Mouse (Mus musculus): Measurements from ENCODE around the gene Spats2.
"Not testable (repeated sequence)": the region's sequence is repeated elsewhere in the genome, so short reads cannot be mapped to it uniquely, and the experiment has no call there.

Spats2 gene

GRCm38 (mm10) chr15:99231998-99232397 lies 106.3 kb downstream of the Spats2 start:
- no peak for DNase-seq

- DNase-seq, result no peak
Observed at GRCm38 (mm10) chr15:99233719-99234118, 108.0 kb downstream of the Spats2 start.

DNA sequence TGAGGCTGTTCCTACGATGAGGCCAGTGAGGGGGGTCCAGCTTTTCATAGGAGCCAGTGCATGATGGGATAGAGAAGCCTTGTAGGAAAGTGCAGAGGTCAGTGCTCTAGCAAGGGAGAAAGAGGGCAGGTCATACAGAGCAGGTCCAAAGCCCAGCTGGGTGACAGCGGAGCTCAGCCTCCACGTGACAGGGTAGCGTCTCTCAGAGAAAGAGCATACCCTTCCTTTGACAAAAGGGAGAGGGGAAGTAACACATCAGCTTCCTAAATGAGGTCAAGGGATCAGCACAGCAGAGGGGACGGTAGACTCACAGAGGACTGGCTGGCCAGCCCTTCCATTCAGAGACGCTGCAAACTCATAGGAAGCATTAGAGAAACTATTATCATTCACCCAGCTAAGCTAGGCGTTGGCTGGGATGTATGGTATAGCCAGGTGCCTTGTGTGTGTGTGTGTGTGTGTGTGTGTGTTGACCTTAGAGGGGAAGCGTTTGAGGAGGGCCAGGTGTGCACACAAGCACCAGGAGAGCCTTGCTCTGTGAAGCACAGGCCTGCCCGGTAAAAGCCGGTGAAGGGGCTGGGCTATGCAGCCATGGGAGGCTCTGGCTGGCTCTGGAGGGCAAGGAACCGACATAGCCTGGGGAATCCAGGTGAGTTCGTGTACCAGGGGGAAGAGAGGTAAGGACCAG lies 108.8 kb downstream of the Spats2 start:
- no peak for DNase-seq

DNA sequence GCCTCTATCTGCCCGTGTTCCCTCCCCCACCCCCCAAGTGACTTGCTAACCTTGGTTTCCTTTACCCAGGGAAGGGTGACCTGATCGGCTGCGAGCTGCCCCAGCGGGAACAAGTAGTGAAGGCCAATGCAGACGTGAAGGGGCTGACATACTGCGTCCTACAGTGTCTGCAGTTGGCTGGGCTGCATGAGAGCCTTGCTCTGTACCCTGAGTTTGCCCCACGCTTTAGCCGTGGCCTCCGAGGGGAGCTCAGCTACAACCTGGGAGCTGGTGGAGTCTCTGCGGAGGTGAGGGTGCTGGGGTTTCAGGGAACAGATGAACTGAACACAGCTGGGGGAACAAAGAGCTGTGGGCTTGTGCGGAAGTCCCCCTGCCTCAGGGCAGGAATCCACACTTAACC lies 112.3 kb downstream of the Spats2 start:
- no peak for DNase-seq

DNA sequence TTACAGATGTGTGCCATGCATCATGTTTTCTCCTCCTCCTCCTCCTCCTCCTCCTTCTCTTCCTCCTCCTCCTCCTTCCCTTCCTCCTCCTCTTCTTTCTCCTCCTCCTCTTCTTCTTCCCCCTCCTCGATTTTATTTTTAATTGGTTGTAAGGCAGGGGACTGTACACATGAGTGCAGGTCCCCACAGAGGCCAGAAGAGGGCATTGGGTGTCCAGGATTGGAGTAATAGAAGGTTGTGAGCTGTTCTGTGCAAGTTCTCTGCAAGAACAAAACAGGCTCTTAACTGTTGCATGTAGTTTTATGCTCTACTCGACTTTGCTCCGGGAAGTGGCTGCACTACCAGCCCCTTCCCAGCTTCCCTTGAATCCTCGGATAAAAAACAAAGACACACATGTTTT lies 114.4 kb downstream of the Spats2 start:
- no peak for DNase-seq

DNA sequence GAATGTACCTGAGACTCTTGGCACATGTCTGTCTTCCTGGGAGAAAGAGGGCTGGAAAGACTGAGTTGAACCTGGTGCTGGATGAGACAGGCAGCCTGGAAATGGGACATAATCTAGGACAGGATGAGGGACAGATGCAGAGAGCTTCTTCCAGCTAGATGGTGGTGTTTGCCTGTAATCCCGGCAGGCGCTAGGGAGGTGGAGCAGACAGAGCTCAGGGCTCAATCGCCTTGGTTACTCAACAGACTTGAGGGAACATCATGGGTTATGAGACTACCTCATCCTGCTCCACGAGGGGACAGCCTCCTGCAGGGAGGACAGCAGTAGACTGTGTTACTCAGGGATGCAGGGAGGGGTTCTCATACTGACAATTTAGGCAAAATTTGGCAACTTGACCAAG lies 115.5 kb downstream of the Spats2 start:
- DNase-seq, result no peak

GRCm38 (mm10) chr15:99242045-99242444 lies 116.3 kb downstream of the Spats2 start:
- DNase-seq, result no peak

DNA sequence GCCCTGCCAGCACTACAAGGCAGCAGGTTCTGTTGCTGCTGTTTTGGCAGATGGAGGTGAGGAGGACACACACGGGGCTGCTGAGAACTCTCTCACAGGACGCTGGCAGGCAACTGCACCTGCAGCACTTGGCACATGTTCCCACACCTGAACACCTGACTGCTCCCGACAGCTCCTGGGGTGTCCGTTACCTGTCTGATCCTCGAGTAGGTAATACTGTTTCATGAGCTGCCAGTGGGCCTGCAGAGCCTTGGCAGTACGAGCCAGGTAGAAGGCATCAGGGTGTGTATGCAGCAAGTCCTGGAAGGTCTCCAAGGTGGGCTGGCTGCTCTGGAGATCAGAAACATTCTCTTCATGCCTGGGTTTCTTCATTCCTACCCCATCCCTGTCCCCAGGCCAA lies 121.0 kb downstream of the Spats2 start:
- peak; percentile 68 for DNase-seq

- peak; percentile 58 for DNase-seq
Observed at GRCm38 (mm10) chr15:99248972-99249371, 123.3 kb downstream of the Spats2 start.

DNA sequence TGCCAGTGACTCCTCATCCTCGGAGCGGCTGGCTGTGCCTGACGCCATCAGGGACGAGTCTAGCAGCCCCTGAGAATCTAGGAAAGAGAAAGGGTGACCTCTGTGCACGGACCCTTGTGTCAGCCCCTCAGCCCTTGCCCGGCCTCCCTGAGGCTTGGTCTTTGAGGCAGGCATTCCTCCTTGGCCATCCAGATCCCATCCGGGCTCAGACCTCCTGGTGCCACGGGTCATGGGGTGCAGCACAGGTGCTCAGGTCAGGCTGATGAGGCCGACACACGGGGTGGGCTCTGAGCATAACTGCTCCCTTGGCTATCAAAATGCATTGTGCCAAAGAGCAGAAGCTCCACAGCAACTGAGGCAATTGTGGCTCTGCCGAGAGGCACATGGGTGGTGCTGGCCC lies 124.2 kb downstream of the Spats2 start:
- peak; percentile 40 for DNase-seq

DNA sequence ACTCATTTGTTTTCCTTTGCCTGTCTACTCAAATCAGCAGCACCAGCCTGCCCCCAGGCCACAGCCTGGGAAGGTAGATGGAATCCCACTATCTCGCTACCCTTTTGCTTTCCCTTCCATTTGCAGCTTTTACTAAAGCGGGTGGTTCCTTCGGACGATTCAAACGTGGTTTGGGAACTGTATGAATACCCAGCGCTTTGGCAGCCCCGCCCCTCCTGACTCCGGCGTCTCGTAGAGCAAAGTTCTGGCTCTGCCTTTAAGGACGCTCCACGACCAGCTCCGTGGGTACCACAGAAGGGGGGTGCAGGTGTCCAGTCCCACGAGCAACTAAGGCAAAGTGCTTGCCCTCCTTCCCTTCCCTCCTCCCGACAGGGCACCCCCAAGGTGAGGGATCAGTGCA lies 125.4 kb downstream of the Spats2 start:
- DNase-seq, result not testable (repeated sequence)

DNA sequence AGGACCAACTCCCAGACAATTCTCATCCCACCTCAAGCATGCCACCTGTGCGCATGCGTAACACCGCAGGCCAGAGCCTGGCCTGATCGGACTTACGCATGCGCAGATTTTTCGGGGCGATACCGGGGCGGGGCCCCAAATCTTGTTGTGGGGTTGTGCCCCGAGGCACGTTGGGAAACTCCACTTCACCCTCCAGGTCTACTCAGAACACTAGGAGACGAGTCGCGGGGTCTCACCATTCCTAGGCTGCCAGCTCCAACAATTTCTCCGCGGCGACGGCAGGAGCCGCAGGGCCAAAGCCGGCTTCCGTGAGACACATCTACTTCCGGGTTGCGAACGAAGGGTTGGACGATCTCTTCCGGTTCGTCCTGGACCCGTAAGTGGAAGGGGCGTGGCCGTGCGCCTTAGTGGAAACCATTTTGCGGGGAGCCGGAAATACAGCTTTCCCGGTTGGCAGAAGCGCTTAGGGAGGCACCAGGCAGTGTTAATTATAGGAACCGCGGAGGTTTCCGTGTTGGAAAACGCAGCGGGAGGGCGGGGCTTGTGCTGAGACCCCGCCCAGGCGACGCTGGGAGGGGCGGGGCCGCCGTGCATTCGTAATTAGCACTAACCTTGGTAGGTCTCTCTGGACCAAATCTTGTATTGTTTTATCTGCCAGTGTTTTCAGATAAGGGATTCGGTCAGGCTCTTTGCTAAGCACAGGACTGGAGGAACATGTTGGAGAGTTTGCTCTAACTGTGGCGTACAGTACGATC lies 126.1 kb downstream of the Spats2 start, which contains the start of gene Mcrs1:
Mcrs1 (minus strand) TSS at position 336 of the 755 bp plus-strand sequence.
- peak; percentile 99 for DNase-seq

DNA sequence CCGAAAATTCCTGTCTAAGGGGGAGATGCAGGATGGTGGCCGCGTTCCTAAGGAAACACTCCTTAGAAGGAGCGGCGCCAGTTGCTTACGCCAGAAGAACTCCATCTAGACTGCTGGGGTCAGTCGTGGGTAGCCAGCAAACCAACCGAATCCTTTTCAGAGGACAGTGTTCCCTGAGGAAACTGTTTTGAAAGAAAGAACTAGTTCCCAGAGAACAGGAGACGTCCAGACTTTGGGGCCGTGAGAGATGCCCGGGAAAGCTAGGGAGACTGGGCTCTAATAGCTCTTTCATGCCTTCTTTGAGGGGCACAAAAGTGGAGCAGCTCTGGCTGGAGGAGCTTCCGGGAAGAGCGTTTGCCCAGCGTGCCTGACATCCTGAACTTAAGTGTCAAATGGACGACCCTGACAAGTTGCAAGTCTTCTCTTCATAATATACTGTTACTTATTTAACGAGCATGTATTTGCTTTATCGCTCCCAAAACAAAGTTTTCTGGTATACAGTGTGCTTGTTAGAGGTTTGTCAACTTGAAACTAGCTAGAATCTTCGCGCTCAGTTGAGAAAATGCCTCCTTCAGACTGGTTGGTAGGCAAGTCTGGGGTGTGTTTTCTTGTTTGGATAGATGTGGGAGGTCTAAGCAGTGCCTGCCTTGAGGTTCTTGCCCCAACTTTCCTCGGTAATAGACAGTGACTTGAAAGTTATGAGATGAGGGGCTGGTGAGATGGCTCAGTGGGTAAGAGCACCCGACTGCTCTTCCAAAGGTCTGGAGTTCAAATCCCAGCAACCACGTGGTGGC lies 126.9 kb downstream of the Spats2 start:
- DNase-seq, result no peak

DNA sequence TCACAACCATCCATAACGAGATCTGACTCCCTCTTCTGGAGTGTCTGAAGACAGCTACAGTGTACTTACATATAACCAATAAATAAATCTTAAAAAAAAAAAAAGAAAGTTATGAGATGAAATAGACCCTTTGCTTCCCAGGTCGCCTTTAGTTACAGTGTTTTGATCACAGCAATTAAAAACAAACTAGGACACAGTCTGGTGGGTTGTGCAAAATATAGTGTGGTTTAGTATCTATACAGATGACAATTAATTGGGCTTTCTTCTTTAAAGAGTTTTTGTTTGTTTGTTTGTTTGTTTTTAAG lies 127.4 kb downstream of the Spats2 start:
- DNase-seq, result not testable (repeated sequence)

DNA sequence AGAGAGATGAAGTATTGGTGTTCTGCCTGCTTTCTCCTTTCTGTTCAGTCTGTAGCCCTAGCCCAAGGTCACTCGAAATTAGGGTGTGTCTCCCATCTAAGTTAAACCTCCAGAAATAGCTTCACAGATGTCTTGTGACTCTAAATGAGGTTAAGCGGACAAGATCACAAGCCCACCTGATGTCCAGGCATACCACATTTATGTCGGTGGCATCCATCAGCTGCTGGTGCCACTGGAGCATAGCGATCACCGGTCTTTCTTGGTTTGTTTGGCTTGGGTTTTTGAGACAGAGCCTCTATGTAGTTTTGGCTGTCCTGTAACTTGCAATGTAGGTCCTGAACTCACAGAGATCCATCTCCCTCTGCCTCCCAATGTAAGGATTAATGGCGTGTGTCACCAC lies 128.1 kb downstream of the Spats2 start:
- no peak for DNase-seq

- DNase-seq, result no peak
Observed at GRCm38 (mm10) chr15:99254477-99255005, 128.8 kb downstream of the Spats2 start.

DNA sequence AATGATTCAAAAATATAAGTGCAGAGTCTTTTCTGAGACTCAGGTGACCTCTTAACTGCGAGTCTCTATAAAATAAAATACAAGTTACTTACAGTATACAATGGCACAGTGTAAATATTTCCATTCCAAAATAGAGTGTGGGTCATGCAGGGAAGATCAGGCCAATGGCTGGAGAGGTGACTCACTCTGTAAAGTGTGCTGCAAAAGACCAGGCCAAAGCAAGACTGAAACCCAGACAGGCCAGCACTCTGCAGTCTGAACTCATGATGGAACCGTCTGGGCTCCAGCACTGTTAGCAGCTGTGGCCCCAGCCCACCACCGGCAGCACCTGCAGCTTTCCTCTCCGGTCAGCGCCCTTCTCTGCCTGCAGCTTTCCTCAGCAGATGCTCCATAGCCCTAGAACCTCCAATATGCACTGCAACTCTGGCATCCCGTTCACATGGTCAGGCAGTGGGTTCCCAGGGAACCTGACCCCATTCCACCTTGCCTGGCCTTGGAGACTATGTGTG lies 129.6 kb downstream of the Spats2 start:
- no peak for DNase-seq

- DNase-seq, result no peak
Observed at GRCm38 (mm10) chr15:99259167-99259729, 133.5 kb downstream of the Spats2 start.

- no peak for DNase-seq
Observed at GRCm38 (mm10) chr15:99259730-99260252, 134.1 kb downstream of the Spats2 start.

DNA sequence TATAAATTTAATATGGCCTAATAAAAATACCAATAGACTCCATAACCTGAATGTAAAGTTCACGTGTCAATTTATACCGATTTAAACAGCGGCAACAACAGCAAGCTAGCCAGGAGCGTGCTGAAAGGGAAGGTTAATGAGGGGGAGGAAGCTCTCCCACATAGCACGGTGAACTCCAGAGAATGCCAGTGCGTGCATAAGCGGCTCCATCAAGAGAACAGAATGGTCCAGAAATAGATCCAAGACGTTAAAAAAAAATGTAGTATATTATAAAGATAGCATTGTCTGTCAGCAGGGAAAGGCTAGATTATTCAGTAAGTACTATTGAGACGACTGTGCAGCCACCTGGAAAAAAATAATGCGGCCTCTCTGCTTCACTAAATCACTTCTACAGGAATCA lies 137.0 kb downstream of the Spats2 start:
- no peak for DNase-seq

Measured in cerebellum, adult 9-10 months (tissue).